Mouse (Mus musculus) megakaryocyte-erythroid progenitor cell, adult 5 weeks (primary cell): ENCODE results near the gene Itga4. TPM values are rescaled to one million over a fixed set of nuclear protein-coding genes. Genes with fewer than 3 reads are reported as not detected.

Experiments used
- polyA plus RNA-seq: library from polyadenylated mRNA; stranded (reverse); fragments of >175 nt; gene quantifications from 2 replicates; pipeline ENCODE4 v1.2.3, GENCODE M21; 2012

The Itga4 gene
- 14.2 and 23.5 TPM in 2 replicates for polyA plus RNA-seq

GRCm38 (mm10) chr2:79255192-79256000 lies at the start of gene Itga4:
Gene Itga4, plus strand, starts transcription at chr2:79255426.

Other genes with a start within 250 kb of the Itga4 start
- 0.03 TPM in 1 of 2 replicates, not detected in the other for gene Neurod1, start 201.3 kb downstream of the Itga4 start, polyA plus RNA-seq
- 0.76 and 2.9 TPM in 2 replicates for gene Cerkl, start 201.4 kb downstream of the Itga4 start, polyA plus RNA-seq